Mouse (Mus musculus) heart, postnatal 0 days (tissue): Measurements from ENCODE around the gene Ppp2r5d. TPM values are rescaled to one million over a fixed set of nuclear protein-coding genes. Genes with fewer than 3 reads are reported as not detected.

Source experiments
- ATAC-seq: fragments of 200-750 bp; cut with Nextera tagmentation; 2 replicates; pipeline ENCODE4 v1.8.0; 2017; ENCODE audit warnings: low read depth, moderate number of reproducible peaks, moderate library complexity; ENCODE audit not compliant: insufficient read depth
- DNase-seq: peaks from one replicate; pipeline ENCODE4 v3.0.0-alpha.2; 2016; ENCODE audit warnings: low spot score
- H3K27ac ChIP-seq: fragments of 300-500 bp; sonication (generic); 2 replicates; pipeline ENCODE4 v1.5.1; 2014; ENCODE audit warnings: low read depth, mild to moderate bottlenecking
- H3K27me3 ChIP-seq: fragments of 300-500 bp; sonication (generic); 2 replicates; pipeline ENCODE4 v1.6.1; 2014; ENCODE audit warnings: low read length, mixed read lengths; ENCODE audit not compliant: control insufficient read depth, insufficient read depth
- H3K36me3 ChIP-seq: fragments of 300-500 bp; sonication (generic); replicated peaks from 2 replicates; pipeline ENCODE4 v1.6.1; 2014; ENCODE audit warnings: low read length, mixed read lengths; ENCODE audit not compliant: control insufficient read depth, insufficient read depth
- H3K4me1 ChIP-seq: fragments of 300-500 bp; sonication (generic); 2 replicates; pipeline ENCODE4 v1.6.1; 2014; ENCODE audit warnings: antibody characterized with exemption; ENCODE audit not compliant: control insufficient read depth, insufficient read depth
- H3K4me2 ChIP-seq: fragments of 300-500 bp; sonication (generic); 2 replicates; pipeline ENCODE4 v1.6.1; 2014; ENCODE audit warnings: low read depth, mild to moderate bottlenecking, low read length, moderate library complexity
- H3K4me3 ChIP-seq: fragments of 300-500 bp; sonication (generic); 2 replicates; pipeline ENCODE4 v1.5.1; 2014; ENCODE audit warnings: low read depth, low read length
- H3K9ac ChIP-seq: fragments of 300-500 bp; sonication (generic); replicated peaks from 2 replicates; pipeline ENCODE4 v1.6.1; 2014; ENCODE audit warnings: low read depth, low read length, mixed read lengths
- H3K9me3 ChIP-seq: fragments of 300-500 bp; sonication (generic); replicated peaks from 2 replicates; pipeline ENCODE4 v1.6.1; 2016; ENCODE audit warnings: low read length; ENCODE audit not compliant: control insufficient read depth
- CTCF ChIP-seq: IDR thresholded peaks from 2 replicates; pipeline ENCODE4 v1.5.1; 2016; ENCODE audit warnings: antibody characterized with exemption, control low read depth, low read depth
- EP300 ChIP-seq: IDR thresholded peaks from 2 replicates; pipeline ENCODE4 v1.6.1; 2016; ENCODE audit warnings: antibody characterized with exemption, low read depth
- WGBS: fragments of 180-500 bp; shearing (Covaris S2); extraction: QIAGEN DNeasy Blood & Tissue Kit; methylation state at CpG from one replicate; pipeline ENCODE4 v1.1.7; 2014; 5-methylcytosine and 5-hydroxymethylcytosine counted together
- polyA plus RNA-seq: library from polyadenylated mRNA; unstranded; fragments of >200 nt; fragmentation: Nextera tagmentation; extraction: Ambion mirVana; gene quantifications from 2 replicates; pipeline ENCODE4 v1.2.1, GENCODE M21; 2015
- total RNA-seq: library from RNA; depleted of rRNA; stranded (reverse); fragments of >200 nt; gene quantifications from 2 replicates; pipeline ENCODE4 v1.2.3, GENCODE M21; 2014; ENCODE audit warnings: low replicate concordance

Ppp2r5d gene
- total and polyA plus RNA-seq, 2 experiments from 2014 or later: 25.2 to 46.3 TPM

GRCm38 (mm10) chr17:46667712-46668111 lies 37.2 kb downstream of the Ppp2r5d start:
- DNase-seq: no peak
- peaks cover 74% of the 10 kb centered on the region for H3K36me3 ChIP-seq
- no peak overlapping the region for H3K27ac ChIP-seq
- 0 out of 2 replicates have a peak, but pooled peaks have one; percentile 34 for ATAC-seq
- no peak overlapping the region for H3K9ac ChIP-seq
- H3K27me3 ChIP-seq: no peaks in the 10 kb centered on the region
- no peak for TF ChIP-seq CTCF
- TF ChIP-seq EP300: no peak
- no peaks in the 10 kb centered on the region for H3K9me3 ChIP-seq
- no peak overlapping the region for H3K4me2 ChIP-seq
- no peaks in the 10 kb centered on the region for H3K4me1 ChIP-seq
- no peak overlapping the region for H3K4me3 ChIP-seq
- 81% methylated on average over 16 of the region's 16 CpGs for WGBS

- Histone ChIP-seq H3K4me2 (no peak overlapping the region), H3K36me3 (peaks cover 89% of the 10 kb centered on the region), H3K9ac (no peak overlapping the region), H3K4me3 (no peak overlapping the region), H3K4me1 (no peaks in the 10 kb centered on the region), H3K27ac (0 out of 2 replicates have a peak overlapping the region, but pooled peaks have one; percentile 11), H3K27me3 (no peaks in the 10 kb centered on the region), H3K9me3 (no peaks in the 10 kb centered on the region)
- 76% methylated on average over 5 of the region's 5 CpGs for WGBS
- peak; percentile 29; the same call in 1 of the 2 replicates for ATAC-seq
- DNase-seq: no peak
- no peak for TF ChIP-seq CTCF
- TF ChIP-seq EP300: no peak
These were observed 42.2 kb downstream of the Ppp2r5d start for GRCm38 (mm10) chr17:46662730-46663129.

- Histone ChIP-seq H3K4me3 (no peak overlapping the region), H3K4me1 (no peaks in the 10 kb centered on the region), H3K4me2 (no peak overlapping the region), H3K36me3 (peaks cover 92% of the 10 kb centered on the region), H3K9me3 (no peaks in the 10 kb centered on the region), H3K27ac (no peak overlapping the region), H3K9ac (no peak overlapping the region), H3K27me3 (no peaks in the 10 kb centered on the region)
- 89% methylated on average over 12 of the region's 12 CpGs for WGBS
- no peak for DNase-seq
- ATAC-seq: no peak
- TF ChIP-seq CTCF: no peak
- TF ChIP-seq EP300: no peak
These were observed 42.9 kb downstream of the Ppp2r5d start for GRCm38 (mm10) chr17:46661981-46662380.

DNA sequence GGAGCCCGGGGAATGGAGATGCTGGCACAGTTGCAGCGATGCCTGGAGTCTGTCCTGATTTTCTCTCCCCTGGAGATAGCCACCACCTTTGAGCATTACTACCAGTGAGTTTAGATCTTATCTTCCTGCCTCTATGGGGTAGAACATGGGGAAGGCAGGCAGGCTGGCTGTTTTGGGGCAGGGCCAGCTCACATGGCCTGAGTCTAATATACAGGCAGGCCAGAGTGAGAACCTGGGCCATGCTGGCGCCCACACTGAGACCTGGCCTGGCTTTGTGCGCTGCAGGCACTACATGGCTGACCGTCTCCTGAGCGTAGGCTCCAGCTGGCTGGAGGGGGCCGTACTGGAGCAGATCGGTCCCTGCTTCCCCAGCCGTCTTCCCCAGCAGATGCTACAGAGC lies 43.6 kb downstream of the Ppp2r5d start:
- peaks cover 93% of the 10 kb centered on the region for H3K36me3 ChIP-seq
- H3K9ac ChIP-seq: no peak overlapping the region
- TF ChIP-seq CTCF: no peak
- TF ChIP-seq EP300: no peak
- DNase-seq (no peak), ATAC-seq (no peak)
- no peak overlapping the region for H3K4me2 ChIP-seq
- no peak overlapping the region for H3K27ac ChIP-seq
- no peaks in the 10 kb centered on the region for H3K4me1 ChIP-seq
- WGBS: 92% methylated on average over 9 of the region's 9 CpGs
- H3K4me3 ChIP-seq: no peak overlapping the region
- no peaks in the 10 kb centered on the region for H3K9me3 ChIP-seq
- no peaks in the 10 kb centered on the region for H3K27me3 ChIP-seq

GRCm38 (mm10) chr17:46656054-46656453 lies 48.9 kb downstream of the Ppp2r5d start:
- Histone ChIP-seq H3K4me2 (no peak overlapping the region), H3K27me3 (no peaks in the 10 kb centered on the region), H3K4me3 (no peak overlapping the region), H3K9ac (no peak overlapping the region), H3K9me3 (no peaks in the 10 kb centered on the region), H3K4me1 (peaks cover 14% of the 10 kb centered on the region), H3K27ac (no peak overlapping the region), H3K36me3 (peaks cover 79% of the 10 kb centered on the region)
- ATAC-seq (no peak), DNase-seq (no peak)
- 80% methylated on average over 6 of the region's 6 CpGs for WGBS
- TF ChIP-seq EP300 (no peak), CTCF (no peak)

GRCm38 (mm10) chr17:46651755-46652547 lies 53.0 kb downstream of the Ppp2r5d start:
- H3K27ac ChIP-seq: peak overlapping the region; percentile 95; the same call in 1 of the 2 replicates
- peak overlapping the region; percentile 80 for H3K9ac ChIP-seq
- no peak for DNase-seq
- peak overlapping the region; percentile 73 for H3K4me3 ChIP-seq
- peaks cover 20% of the 10 kb centered on the region for H3K4me1 ChIP-seq
- WGBS: 49% methylated on average over 20 of the region's 20 CpGs
- no peaks in the 10 kb centered on the region for H3K9me3 ChIP-seq
- peak overlapping the region; percentile 89 for H3K4me2 ChIP-seq
- TF ChIP-seq EP300 (no peak), CTCF (no peak)
- H3K36me3 ChIP-seq: peaks cover 46% of the 10 kb centered on the region
- H3K27me3 ChIP-seq: no peaks in the 10 kb centered on the region
- no peak for ATAC-seq
